In the genomic region with DNA sequence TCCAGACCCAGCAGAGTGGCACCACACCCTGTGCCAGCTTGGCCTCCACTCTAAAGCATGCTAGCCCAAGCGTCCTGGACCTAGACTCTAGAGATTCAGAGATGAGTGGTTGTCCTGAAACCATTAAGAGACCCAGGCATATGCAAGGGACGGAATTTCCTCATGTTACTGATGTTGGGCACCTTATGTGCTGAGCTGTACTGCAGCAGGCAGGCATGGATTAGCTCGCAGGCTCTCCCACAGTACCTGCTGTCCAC, we compare ENCODE assay signal across 8 mouse cellular contexts. TPM values are rescaled to one million over a fixed set of nuclear protein-coding genes. Genes with fewer than 3 reads are reported as not detected.
DNase-seq lines count a peak whose midpoint lies in the region; ATAC-seq and TF ChIP-seq lines count a peak whose summit lies in the region.

No protein-coding gene starts in this region.

- no peak for ATAC-seq in heart, embryonic 11.5 days (replicated peaks; ENCODE audit: insufficient number of reproducible peaks, low FRiP score, low TSS enrichment)
- ATAC-seq in hindbrain, embryonic 11.5 days (ENCODE audit: low FRiP score) = no peak

- WGBS in heart, embryonic 11.5 days (ENCODE audit: insufficient replicate concordance) = 62% methylated on average over 3 of the region's 3 CpGs
- WGBS in hindbrain, embryonic 11.5 days = 70% methylated on average over 3 of the region's 3 CpGs

- no peak for TF ChIP-seq POLR2A in ES-Bruce4 (IDR thresholded peaks at IDR 0.05; ENCODE audit: insufficient read depth, low read length)

- H3K4me2 ChIP-seq in heart, embryonic 11.5 days = peak overlapping the region; percentile 78
- peak overlapping the region; percentile 95; the same call in 1 of the 2 replicates for H3K4me2 ChIP-seq in hindbrain, embryonic 11.5 days (replicated peaks; ENCODE audit: low read depth, low read length)

- H3K27me3 ChIP-seq in heart, embryonic 11.5 days (ENCODE audit: control insufficient read depth, insufficient read depth, low read length) = no peaks in the 10 kb centered on the region
- no peaks in the 10 kb centered on the region for H3K27me3 ChIP-seq in ES-Bruce4 (ENCODE audit: control insufficient read depth, insufficient read depth, low read length, poor library complexity, severe bottlenecking)
- no peaks in the 10 kb centered on the region for H3K27me3 ChIP-seq in hindbrain, embryonic 11.5 days (ENCODE audit: control insufficient read depth, insufficient read depth, low read length)

- H3K36me3 ChIP-seq in heart, embryonic 11.5 days (ENCODE audit: control insufficient read depth, insufficient read depth, low read length) = peaks cover 3% of the 10 kb centered on the region; the same call in 1 of the 2 replicates
- peaks cover 6% of the 10 kb centered on the region for H3K36me3 ChIP-seq in ES-Bruce4 (ENCODE audit: control insufficient read depth, insufficient read depth, low read length, poor library complexity, severe bottlenecking)
- no peaks in the 10 kb centered on the region for H3K36me3 ChIP-seq in hindbrain, embryonic 11.5 days (ENCODE audit: control insufficient read depth, insufficient read depth, low read length)

- H3K9ac ChIP-seq in heart, embryonic 11.5 days (ENCODE audit: low read depth, low read length) = no peak overlapping the region
- H3K9ac ChIP-seq in ES-Bruce4 (ENCODE audit: low read depth, poor library complexity, severe bottlenecking) = peak overlapping the region; percentile 93
- H3K9ac ChIP-seq in hindbrain, embryonic 11.5 days (ENCODE audit: low read depth, low read length) = peak overlapping the region; percentile 85; the same call in 1 of the 2 replicates

- no peak for TF ChIP-seq CTCF in ES-Bruce4 (IDR thresholded peaks at IDR 0.05; ENCODE audit: low read depth, low read length)

- 0 out of 2 replicates have a peak overlapping the region, but pooled peaks have one; percentile 53 for H3K4me3 ChIP-seq in heart, embryonic 11.5 days (ENCODE audit: low read depth, low read length)
- no peak overlapping the region for H3K4me3 ChIP-seq in ES-Bruce4 (ENCODE audit: low read depth, low read length)
- peak overlapping the region; percentile 56; the same call in 1 of the 2 replicates for H3K4me3 ChIP-seq in hindbrain, embryonic 11.5 days (ENCODE audit: low read depth, low read length)

- no peak for DNase-seq in heart, adult 8-10 months (ENCODE audit: low spot score)
- DNase-seq in hindbrain, embryonic 11.5 days (ENCODE audit: low spot score) = no peak
- DNase-seq in lung, postnatal 36 days = peak; percentile 64
- DNase-seq in urinary bladder, postnatal 10 days (ENCODE audit: low spot score) = no peak
- DNase-seq in gastrocnemius, postnatal 25 days = no peak
- no peak for DNase-seq in right cerebral cortex, adult 2 months (ENCODE audit: low spot score in 2 of 2)

- H3K27ac ChIP-seq in heart, embryonic 11.5 days (ENCODE audit: low read depth, low read length) = peak overlapping the region; percentile 63
- no peak overlapping the region for H3K27ac ChIP-seq in ES-Bruce4 (ENCODE audit: insufficient read depth, low read length)
- peak overlapping the region; percentile 71 for H3K27ac ChIP-seq in hindbrain, embryonic 11.5 days (ENCODE audit: low read depth, low read length)

- TF ChIP-seq EP300 in ES-Bruce4 (IDR thresholded peaks at IDR 0.05; ENCODE audit: insufficient read depth, low read depth, low read length) = no peak

- no peaks in the 10 kb centered on the region for H3K9me3 ChIP-seq in heart, embryonic 11.5 days (replicated peaks; ENCODE audit: control insufficient read depth, low read length)
- no peaks in the 10 kb centered on the region for H3K9me3 ChIP-seq in ES-Bruce4 (replicated peaks; ENCODE audit: control insufficient read depth, insufficient read depth, low read length, poor library complexity, severe bottlenecking)
- no peaks in the 10 kb centered on the region for H3K9me3 ChIP-seq in hindbrain, embryonic 11.5 days (ENCODE audit: control insufficient read depth, low read length)

- peaks cover 27% of the 10 kb centered on the region for H3K4me1 ChIP-seq in heart, embryonic 11.5 days (ENCODE audit: control insufficient read depth, insufficient read depth, low read length)
- peaks cover 3% of the 10 kb centered on the region for H3K4me1 ChIP-seq in ES-Bruce4 (ENCODE audit: control insufficient read depth, insufficient read depth, low read length)
- H3K4me1 ChIP-seq in hindbrain, embryonic 11.5 days (replicated peaks; ENCODE audit: control insufficient read depth, insufficient read depth, low read length) = peaks cover 10% of the 10 kb centered on the region

RNA-seq across cellular contexts. Expression of a gene that starts 0.8 kb away (rescaled TPM):
- polyA plus RNA-seq in heart, embryonic 11.5 days (2014; fragmentation: Nextera tagmentation; extraction: Ambion mirVana) = 79.6 and 84.9 TPM in 2 replicates
- 10 to 100 TPM; 46.6 to 99.6 (median 72.6) TPM for total RNA-seq in heart, adult 8-10 months (2022)
- 56.8 and 62.1 TPM in 2 replicates for polyA plus RNA-seq in ES-Bruce4 (2011; ENCODE audit: insufficient read depth, insufficient read length, low read depth, missing spikeins)
- polyA plus RNA-seq in hindbrain, embryonic 11.5 days (2014; fragmentation: Nextera tagmentation; extraction: Ambion mirVana) = 114 and 119 TPM in 2 replicates
- 10 to 100 TPM; 63.8 to 69.0 TPM for total RNA-seq in gastrocnemius, postnatal 25 days (2021)

RNA-seq across cellular contexts. Expression of a gene that starts 5.4 kb away (rescaled TPM):
- polyA plus RNA-seq in heart, embryonic 11.5 days (2014; fragmentation: Nextera tagmentation; extraction: Ambion mirVana) = 0.31 and 0.45 TPM in 2 replicates
- under 1 TPM; 0.40 to 0.49 (median 0.42) TPM for total RNA-seq in heart, adult 8-10 months (2022)
- 1.7 TPM in 2 replicates for polyA plus RNA-seq in ES-Bruce4 (2011; ENCODE audit: insufficient read depth, insufficient read length, low read depth, missing spikeins)
- polyA plus RNA-seq in hindbrain, embryonic 11.5 days (2014; fragmentation: Nextera tagmentation; extraction: Ambion mirVana) = 0.25 and 0.79 TPM in 2 replicates
- total RNA-seq in gastrocnemius, postnatal 25 days (2021) = under 1 TPM; 0.20 to 0.62 TPM

RNA-seq across cellular contexts. Expression of a gene that starts 9.8 kb away (rescaled TPM):
- polyA plus RNA-seq in heart, embryonic 11.5 days (2014; fragmentation: Nextera tagmentation; extraction: Ambion mirVana) = 0.92 and 1.4 TPM in 2 replicates
- 1 to 10 TPM; 1.3 to 2.2 (median 1.8) TPM for total RNA-seq in heart, adult 8-10 months (2022)
- polyA plus RNA-seq in ES-Bruce4 (2011; ENCODE audit: insufficient read depth, insufficient read length, low read depth, missing spikeins) = 1.8 and 3.6 TPM in 2 replicates
- polyA plus RNA-seq in hindbrain, embryonic 11.5 days (2014; fragmentation: Nextera tagmentation; extraction: Ambion mirVana) = 0.97 and 1.4 TPM in 2 replicates
- 1 to 10 TPM in 1 of 2 experiments, under 1 TPM in 1; 0.49 to 1.6 TPM for total RNA-seq in gastrocnemius, postnatal 25 days (2021)

RNA-seq across cellular contexts. Expression of a gene that starts 16.4 kb away (rescaled TPM):
- polyA plus RNA-seq in heart, embryonic 11.5 days (2014; fragmentation: Nextera tagmentation; extraction: Ambion mirVana) = 204 and 213 TPM in 2 replicates
- 10 to 100 TPM; 32.7 to 36.8 (median 34.5) TPM for total RNA-seq in heart, adult 8-10 months (2022)
- 111 and 127 TPM in 2 replicates for polyA plus RNA-seq in ES-Bruce4 (2011; ENCODE audit: insufficient read depth, insufficient read length, low read depth, missing spikeins)
- polyA plus RNA-seq in hindbrain, embryonic 11.5 days (2014; fragmentation: Nextera tagmentation; extraction: Ambion mirVana) = 313 and 330 TPM in 2 replicates
- 10 to 100 TPM; 21.7 to 26.8 TPM for total RNA-seq in gastrocnemius, postnatal 25 days (2021)

RNA-seq across cellular contexts. Expression of a gene that starts 16.5 kb away (rescaled TPM):
- polyA plus RNA-seq in heart, embryonic 11.5 days (2014; fragmentation: Nextera tagmentation; extraction: Ambion mirVana) = 48.2 and 52.1 TPM in 2 replicates
- total RNA-seq in heart, adult 8-10 months (2022) = 10 to 100 TPM; 46.5 to 52.3 (median 50.4) TPM
- 102 and 121 TPM in 2 replicates for polyA plus RNA-seq in ES-Bruce4 (2011; ENCODE audit: insufficient read depth, insufficient read length, low read depth, missing spikeins)
- 47.2 and 51.8 TPM in 2 replicates for polyA plus RNA-seq in hindbrain, embryonic 11.5 days (2014; fragmentation: Nextera tagmentation; extraction: Ambion mirVana)
- 10 to 100 TPM; 21.4 to 23.8 TPM for total RNA-seq in gastrocnemius, postnatal 25 days (2021)
